Mouse (Mus musculus) C2C12 (cell line): ENCODE results near the gene Csad.

Experiments
- CEBPB ChIP-seq: IDR thresholded peaks from one replicate; pipeline ENCODE4 v1.6.1; 2011; ENCODE audit warnings: low read depth, mild to moderate bottlenecking, control low read depth, moderate library complexity
- CTCF ChIP-seq: IDR thresholded peaks from one replicate; pipeline ENCODE4 v1.5.1; 2011; ENCODE audit not compliant: control insufficient read depth, insufficient read depth, insufficient read length
- FOSL1 ChIP-seq: IDR thresholded peaks from one replicate; pipeline ENCODE4 v1.8.0; 2011; ENCODE audit warnings: mild to moderate bottlenecking, low read length; ENCODE audit not compliant: poor library complexity, insufficient read depth, severe bottlenecking
- MAX ChIP-seq: IDR thresholded peaks from one replicate; pipeline ENCODE4 v1.6.1; 2011; ENCODE audit warnings: mild to moderate bottlenecking, control low read depth
- MYOD1 ChIP-seq: IDR thresholded peaks from one replicate; pipeline ENCODE4 v1.6.1; 2011; ENCODE audit warnings: low read depth; ENCODE audit not compliant: control insufficient read depth, insufficient read length
- MYOG ChIP-seq: IDR thresholded peaks from one replicate; pipeline ENCODE4 v1.6.1; 2011; ENCODE audit not compliant: control insufficient read depth, insufficient read length; ENCODE audit errors: extremely low read depth
- USF1 ChIP-seq: IDR thresholded peaks from one replicate; pipeline ENCODE4 v1.6.1; 2011; ENCODE audit warnings: low read depth, mild to moderate bottlenecking, control low read depth, moderate library complexity

DNA sequence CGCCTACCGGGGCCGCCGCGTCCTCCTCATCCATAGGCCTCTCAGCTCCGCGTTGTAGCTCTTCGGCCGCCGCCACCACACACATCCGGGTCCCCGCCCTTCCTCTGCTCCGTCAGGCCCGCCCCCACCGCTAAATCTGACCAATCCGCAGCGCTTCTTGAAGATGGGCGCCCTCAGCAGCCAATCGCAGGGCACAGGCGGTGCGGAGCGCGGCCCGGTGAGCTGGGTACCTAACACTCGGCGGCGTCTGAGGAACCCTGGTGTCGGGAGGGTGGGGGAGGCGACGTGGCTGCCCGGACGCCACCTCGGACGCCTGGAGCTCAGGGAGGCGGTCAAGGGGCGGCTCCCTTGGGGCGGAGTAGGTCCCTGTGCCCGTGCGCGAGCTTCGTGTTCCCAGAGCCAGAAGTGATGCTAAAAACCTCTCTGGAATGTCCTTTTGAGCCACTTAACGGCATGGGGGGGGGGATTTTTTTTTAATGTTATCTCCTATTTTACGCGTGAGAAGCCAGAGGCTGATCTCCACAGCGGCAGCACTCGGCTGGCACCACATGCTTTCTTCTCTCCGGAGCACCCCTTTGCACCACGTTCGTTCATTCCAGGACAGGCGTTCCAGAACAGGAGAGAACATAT lies 68.3 kb downstream of the Csad start, which contains the start of gene Spryd3:
- TF ChIP-seq MAX, result no peak
- no peak for TF ChIP-seq CTCF
- TF ChIP-seq CEBPB, result no peak
- no peak for TF ChIP-seq MYOG
- TF ChIP-seq USF1, result no peak
- no peak for TF ChIP-seq MYOD1
- no peak for TF ChIP-seq FOSL1
